Mouse (Mus musculus) telencephalon, adult 2 months (tissue): ENCODE measurements around the gene Mitd1.
A peak's percentile ranks its signal among the peaks of the same experiment; 100 is the strongest.

Experiments used
- DNase-seq: peaks from one replicate; pipeline ENCODE4 v3.0.0-alpha.2; 2011; ENCODE audit warnings: low read depth, low spot score

Gene Mitd1

GRCm38 (mm10) chr1:37867684-37868322, 22.4 kb downstream of the Mitd1 start:
- no peak for DNase-seq

GRCm38 (mm10) chr1:37867056-37867455, 23.2 kb downstream of the Mitd1 start:
- no peak for DNase-seq

GRCm38 (mm10) chr1:37866286-37866685, 23.9 kb downstream of the Mitd1 start, which contains the start of gene Tsga10:
Gene Tsga10 (minus strand): TSS chr1:37866429.
- no peak for DNase-seq

- DNase-seq = peak; percentile 15
Observed at GRCm38 (mm10) chr1:37865401-37866215, 24.6 kb downstream of the Mitd1 start.

GRCm38 (mm10) chr1:37864511-37865400, 25.5 kb downstream of the Mitd1 start:
- peak; percentile 97 for DNase-seq

- DNase-seq = peak; percentile 13
Observed at GRCm38 (mm10) chr1:37850696-37851095, 39.5 kb downstream of the Mitd1 start.

- no peak for DNase-seq
Observed at GRCm38 (mm10) chr1:37846878-37847277, 43.3 kb downstream of the Mitd1 start.

GRCm38 (mm10) chr1:37831681-37832080, 58.5 kb downstream of the Mitd1 start:
- DNase-seq = no peak
